Mouse (Mus musculus) NIH3T3 (cell line): Measurements from ENCODE around the gene Ywhag.

Experiments
- DNase-seq: peaks from one replicate; pipeline ENCODE4 v3.0.0-alpha.2; 2012; ENCODE audit warnings: low read depth

Ywhag gene

DNA sequence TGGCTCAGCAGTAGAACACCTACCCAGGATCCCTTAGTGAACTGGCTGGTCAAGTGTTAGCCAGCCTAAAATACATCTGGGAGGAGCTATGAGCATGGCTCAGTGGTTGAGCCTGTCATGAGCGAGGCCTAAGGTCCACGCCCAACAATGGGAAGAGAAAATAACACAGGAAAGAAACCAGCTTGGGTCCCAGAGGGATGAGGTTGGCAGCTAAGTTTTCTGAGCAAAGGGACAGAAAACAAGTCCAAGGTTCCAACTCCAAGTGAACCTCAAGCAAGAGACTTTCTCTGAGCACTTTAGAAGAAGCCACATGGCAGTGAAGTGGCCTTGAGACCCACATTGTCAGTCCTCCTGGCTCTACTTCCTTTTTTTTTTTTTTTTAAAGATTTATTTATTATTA is 17.2 kb upstream of the Ywhag start:
- DNase-seq, result peak; percentile 27

DNA sequence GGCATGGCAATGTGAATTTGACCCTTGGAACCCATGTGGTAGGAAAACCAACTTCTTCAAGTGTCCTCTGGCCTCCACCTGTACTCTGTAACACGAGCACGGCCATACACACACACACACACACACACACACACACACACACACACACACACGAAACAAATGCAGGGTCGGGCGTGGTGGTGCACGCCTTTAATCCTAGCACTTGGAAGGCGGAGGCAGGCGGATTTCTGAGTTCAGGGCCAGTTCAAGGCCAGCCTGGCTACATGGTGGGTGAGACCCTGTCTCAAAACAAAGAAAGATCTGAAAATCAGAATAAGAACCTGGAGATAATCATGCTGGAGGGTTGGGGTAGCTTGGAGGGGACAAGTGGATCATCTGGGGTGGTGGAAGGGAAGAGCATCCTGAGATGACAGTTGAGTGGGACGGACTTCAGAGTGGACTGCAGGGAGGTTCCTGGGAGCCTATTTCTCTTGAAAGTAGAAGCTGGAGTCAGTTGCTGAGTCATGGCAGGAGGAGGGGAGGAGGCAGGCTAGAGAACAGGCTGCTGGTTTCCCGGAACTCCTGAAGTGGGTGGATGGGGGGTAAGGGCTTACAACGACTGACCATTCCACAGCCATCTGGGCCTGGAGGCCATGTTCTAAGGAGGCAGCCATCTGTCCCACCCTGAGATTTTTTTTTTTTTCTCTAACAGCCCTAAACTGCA is 16.4 kb upstream of the Ywhag start:
- DNase-seq, result peak; percentile 91

DNA sequence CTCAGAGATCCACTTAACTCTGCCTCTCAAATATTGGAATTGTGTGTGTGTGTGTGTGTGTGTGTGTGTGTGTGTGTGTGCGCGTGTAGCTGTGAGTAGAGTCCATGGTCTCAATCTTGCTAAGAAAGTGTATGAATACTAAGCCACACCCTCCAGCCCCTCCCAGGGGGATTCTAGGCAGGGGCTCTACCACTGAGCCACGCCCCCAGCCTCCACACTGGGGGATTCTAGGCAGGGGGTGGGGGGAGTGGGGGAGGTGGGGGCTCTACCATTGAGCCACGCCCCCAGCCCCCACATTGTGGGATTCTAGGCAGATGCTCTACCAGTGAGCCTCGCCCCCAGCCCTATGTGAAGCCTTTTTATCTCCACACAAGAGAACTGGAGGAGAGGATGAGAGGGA is 12.2 kb upstream of the Ywhag start:
- DNase-seq, result peak; percentile 53

DNA sequence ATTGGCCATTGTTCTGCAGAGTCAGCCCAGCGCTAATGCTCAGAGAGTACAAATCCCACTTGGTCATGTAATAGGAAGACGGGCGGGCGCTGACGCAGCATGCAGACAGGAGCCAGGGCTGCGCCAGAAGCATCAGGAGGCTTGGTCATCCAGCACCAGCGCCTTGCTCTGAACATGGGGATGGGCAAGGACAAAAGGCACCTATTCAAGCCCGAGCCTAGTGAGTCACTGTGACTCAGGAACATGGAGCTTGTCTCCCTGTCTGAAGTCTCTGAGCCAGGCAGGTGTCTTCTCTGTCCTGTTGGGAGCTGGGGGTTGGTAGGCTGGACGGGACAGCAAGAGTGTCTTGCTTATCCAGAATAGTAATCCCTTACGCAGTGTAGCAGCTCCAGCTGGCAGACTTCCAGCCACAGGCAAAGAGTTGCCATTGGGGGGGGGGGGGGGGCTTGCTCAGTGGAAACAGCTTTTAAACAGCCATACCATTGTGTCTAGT is 11.5 kb upstream of the Ywhag start:
- peak; percentile 81 for DNase-seq

DNA sequence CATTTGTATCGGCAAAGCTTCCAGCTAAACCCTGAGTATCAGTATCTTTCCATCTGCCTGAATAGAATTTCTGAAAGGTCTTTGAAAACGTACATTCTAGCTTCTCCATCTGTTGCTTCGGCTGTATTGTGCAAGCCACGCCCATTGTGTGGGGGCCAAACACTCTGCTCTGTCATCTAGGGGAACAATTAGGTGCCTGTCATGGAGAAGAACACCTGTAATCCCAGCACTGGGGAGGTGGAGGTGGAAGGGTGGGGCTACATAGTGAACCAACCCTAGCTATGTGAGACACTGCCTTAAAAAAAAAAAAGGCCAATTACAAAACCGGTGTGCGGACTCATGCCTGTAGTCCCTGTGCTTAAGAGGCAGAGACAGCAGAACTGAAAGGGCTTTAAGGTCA is 8.3 kb upstream of the Ywhag start:
- DNase-seq, result no peak

DNA sequence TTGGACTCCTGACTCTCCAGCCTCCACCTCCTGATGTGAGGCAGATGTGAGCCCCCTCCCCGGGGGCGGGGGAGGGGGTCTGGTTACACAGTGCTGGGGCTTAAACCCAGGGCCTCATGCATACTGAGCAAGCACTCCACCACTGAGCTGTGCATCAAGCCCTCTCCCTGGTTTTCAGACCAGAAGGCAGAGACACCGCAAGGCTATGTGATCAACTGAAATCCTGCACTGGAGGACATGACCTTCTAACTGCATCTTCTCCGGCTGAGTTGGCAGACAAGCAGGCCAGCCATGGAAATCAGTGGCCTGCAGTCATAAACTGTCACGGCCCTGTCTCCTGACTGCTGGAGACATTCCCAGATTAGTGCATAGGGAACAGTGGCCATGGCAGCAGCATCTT is 6.2 kb upstream of the Ywhag start:
- DNase-seq, result no peak

DNA sequence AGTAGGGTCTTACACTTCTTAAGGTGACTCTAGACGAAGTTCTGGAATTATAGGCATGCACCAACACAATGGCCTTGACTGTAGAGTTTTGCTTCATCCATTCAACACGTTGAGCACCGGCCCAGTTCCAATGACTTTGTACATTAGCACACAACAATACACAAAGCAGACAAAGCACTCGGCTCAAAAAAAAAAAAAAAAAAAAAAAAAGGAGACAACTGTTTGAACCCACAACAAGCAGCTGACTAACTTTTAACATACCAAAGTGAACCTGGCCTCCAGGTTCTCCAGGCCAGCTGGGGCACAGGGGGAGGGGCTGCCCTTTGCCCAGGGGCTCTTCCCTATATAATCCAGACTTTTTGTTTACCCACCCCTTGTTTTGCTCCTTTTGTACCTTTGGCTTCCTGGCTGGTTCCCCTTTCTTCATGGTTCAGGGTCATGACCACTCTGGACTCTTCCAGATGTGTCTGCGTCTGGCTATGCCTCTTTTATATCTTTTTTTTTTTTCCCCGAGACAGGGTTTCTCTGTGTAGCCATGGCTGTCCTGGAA is 1.3 kb upstream of the Ywhag start:
- no peak for DNase-seq

DNA sequence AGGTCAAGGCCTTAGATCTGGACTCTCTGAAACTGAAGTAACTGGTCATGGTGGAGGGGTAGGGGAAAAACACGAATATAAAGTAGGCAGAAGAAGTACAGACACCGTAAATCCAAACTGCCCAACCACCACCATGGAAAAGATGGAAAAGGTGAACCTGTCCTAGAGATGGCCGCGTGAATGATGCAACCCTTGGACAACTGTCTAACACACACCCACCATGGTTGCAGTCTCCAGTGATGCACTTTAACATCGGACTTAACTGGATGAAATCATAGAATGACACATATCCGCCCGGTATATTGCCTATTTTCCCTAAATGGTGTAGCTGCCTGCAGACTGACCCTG is 734 bp upstream of the Ywhag start:
- peak; percentile 80 for DNase-seq

DNA sequence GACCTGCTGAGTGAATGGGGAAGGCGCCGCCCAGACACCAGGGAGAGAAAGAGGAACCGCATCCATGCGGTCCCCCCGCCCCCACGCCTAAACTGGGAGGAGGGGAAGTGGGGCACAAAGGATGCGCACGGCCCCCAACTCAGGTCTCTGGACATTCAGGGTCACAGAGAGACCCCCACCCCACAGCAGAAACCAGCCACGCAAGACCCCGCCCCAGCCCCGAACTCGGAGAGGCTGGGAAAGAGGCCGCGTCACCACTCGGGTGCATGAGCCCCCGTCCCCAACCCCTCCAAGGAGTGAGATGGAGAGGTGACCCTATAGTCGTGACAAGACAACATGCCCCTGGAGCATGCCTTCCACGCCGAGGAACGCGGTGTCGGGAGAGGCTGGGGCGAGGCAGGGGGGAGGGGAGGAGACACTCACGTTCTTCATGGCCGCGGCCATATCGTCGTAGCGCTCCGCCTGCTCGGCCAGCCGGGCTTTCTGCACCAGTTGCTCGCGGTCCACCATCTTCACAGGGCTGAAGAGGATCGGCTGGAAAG is 445 bp downstream of the Ywhag start:
- DNase-seq, result peak; percentile 76

DNA sequence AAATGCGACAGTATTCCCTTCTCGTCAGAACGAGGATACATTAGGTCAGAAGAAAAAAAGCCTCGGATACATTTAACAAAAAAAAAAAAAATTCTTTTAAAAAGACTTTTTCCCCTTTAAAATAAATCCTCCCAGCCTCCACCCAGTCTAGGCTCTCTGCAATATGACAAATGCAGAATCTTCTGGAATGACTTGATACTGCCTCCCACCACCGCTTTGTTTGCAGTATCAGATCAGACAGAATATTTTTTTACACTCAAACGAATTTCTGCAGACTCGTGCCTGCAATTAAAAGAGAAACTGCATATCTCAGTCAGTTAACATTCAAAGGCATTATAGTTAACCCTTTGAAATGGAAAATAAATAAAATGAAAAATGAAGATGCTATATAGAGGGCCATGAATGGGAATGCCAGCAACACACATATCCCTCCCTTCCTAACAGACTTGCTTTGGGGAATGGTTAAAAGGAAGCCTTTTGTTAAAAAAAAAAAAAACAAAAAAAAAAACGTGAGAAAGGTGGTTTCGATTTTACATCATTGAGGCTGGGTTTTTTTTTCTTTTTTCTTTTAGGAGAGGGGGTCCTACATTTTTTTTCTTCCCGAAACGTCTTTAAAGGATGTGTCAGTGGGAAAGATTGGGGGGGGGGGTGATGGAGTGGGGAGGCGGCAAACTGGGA is 1.1 kb downstream of the Ywhag start:
- no peak for DNase-seq

DNA sequence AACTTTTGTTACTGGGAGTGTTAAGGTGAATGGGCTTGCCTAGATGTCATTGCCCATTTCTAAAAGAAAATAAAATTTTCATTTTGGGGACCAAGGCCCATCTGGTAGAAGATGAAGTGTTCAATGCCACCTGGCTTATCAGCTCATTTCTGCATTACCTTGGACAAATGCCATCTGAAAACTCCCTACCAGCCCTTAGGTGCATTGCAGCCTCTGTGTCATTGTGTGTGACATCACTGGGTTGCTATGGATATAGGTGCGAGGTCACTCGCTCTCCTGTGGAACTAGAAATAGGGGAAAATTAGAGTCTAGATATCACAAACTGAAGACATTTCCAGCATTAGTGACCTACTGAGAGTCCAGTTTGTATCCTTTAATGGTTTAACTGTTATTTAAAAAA is 2.1 kb downstream of the Ywhag start:
- peak; percentile 34 for DNase-seq

DNA sequence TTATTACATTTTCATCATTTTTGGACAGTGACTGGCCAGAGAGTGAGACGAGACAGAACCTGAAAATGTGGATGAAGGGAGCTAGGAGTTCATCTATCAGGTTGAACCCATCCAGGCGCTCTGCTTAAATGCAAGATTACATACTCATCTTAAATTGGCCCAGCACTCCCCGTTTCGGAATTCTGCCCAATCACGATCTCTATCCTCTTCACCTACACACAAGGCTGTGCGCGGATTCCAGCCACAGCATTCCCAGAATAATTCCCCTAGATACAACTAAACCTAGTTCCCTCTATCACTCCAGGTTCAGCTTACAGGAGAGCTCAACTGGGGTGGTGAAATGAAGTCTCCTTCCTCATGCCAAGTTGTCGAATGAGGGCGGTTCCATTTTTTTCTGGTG is 2.9 kb downstream of the Ywhag start:
- DNase-seq, result no peak

DNA sequence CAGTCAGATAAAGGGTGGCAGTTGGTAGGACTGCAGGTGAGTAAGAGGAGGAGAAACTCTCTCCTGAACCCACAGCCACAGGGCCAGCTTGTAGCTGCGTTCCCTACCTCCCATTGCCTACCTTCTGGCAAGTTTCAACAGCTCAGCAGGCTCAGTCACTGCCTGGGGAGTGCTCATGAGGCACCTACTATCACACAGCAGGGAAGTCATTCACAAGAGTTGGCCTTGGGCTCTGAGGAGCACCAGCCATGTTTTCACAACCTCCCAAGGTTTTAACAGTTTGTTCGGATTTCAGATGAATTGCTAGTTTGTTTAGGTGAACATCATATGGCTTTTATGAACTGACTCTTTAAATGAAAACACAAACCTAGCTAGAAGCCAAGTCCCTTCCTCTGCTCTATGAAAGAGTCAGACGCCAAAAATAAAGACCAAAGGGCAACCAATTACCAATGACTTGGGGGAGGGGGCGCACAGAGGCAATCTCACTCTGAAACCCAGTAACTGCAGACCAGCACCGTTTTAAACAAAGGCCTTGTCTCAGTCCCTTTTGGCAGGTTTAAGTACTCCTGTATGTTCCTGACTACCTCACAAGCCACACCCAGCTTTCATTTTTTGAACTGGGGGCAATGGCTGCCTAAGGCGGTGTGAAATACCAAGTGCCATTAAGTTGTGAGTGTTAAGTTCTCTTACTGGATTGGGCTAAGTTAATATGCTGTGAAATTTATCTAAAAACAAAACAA is 4.6 kb downstream of the Ywhag start:
- no peak for DNase-seq

DNA sequence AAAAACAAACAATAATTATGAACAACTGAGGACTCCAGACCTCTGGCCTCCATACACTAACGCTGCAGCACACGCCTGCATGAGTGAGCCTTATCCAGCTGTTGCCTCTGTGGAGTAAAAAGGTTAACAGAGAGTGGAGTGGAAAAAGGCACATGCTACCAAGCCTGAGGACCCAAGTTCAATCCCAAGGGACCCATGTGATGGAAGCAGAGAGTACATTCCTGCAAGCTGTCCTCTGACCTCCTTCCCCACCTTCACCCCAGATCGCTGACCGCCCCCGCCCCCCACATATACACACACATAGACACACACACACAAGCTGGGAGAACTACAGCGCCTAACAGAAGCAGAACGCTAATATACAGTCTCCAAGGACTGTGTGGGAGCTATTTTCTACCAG is 10.5 kb downstream of the Ywhag start:
- DNase-seq, result no peak

DNA sequence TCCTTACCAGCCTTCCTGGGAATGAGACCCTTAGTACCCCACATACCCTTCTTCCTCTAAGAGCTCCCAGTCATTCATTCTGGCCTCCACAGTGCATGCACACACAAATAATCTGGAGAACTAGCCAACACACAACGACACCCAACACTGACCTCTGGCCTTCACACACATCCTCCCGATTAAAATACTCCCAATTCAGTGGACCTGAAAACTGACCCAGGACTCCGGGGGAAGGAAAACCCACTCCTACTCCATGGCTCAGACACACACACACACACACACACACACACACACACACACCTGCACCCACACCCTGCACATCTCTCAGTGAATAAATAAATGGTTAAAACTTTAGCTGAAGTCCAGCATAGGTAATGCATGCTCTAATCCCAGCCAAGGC is 14.5 kb downstream of the Ywhag start:
- DNase-seq, result no peak

DNA sequence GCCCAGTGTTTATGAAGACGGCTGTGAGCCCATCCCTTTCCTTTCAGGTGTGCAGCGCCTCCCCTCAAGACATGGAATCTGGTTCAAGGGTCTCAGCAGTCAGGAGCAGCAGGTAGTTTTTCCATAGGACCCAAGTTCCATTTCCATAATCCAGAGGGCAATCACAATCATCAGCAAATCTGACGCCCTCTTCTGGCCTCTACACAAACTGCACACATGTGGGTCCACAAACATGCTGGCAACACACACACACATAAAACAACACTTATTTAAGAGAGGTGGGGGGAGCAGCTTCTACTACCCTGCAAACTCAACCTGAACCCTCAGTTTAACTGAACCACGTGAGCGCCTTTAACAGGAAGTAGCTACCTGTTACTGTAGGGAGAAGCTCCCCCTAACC is 15.8 kb downstream of the Ywhag start:
- no peak for DNase-seq

DNA sequence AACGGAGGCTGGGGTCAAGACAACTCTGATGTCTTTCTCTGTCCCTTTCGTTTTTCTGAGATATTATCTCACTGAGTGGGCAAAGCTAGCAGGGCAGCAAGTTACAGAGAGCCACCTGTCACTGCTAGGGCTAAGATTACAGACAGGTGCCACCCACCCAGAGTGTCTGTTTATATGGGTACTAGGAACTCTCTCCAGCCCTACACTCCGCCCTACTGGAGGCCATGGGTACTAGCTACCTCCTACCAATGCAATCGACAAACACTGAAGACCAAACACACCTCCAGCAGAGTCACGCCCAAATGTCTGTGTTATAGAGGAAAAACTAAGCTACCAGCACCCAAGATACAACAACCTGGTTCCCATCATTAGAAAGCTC is 16.4 kb downstream of the Ywhag start:
- DNase-seq, result no peak

DNA sequence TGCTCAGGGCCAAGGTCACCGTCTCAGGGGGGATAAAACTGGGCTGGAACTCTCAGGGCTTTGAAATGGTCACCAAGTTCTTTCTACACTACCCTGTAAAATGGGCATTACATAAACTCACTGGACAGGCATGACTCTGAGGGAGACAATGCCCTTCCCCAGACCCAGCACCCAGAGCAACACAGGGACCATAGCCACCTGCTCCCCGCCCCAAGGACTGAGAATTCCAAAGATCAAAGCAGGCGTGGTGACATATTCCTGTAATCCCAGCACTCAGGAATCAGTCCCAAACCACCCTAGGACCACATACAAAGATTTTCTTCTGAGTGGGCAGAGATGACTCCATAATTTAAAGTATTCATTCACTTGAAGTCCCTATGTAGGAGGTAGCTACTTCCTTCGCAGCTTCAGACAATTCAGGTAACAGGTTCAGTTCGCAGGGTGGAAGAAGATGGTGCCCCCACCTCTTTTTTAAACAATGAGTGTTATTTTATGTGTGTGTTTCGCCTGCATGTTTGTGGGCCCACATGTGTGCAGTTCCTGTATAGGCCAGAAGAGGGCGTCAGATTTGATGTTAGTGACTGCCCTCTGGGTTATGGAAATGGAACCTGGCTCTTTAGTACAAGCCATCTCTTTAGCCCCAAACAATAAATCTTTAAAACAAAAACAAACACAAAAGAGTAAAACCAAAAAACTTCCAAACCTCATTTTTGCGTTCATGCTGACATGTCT is 16.9 kb downstream of the Ywhag start:
- DNase-seq, result no peak

DNA sequence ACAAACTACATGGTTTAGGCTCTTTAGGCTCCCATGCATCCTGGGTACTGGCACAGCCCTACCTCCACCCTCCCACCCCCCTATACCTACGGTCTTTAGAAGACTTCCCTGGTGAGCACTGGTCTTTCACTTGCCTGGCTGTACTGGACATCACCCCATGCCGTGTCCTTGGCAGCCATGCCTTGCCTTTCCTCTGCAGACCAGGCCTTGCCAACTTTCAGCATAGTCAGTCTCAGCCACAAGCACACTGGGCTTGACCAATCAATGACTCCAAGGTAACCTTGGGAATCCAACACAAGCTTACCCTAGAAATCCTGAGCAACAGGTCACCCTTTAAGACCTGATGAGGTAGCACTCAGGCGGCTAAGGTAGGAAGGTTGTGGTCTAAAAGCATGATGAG is 17.8 kb downstream of the Ywhag start:
- DNase-seq, result no peak

DNA sequence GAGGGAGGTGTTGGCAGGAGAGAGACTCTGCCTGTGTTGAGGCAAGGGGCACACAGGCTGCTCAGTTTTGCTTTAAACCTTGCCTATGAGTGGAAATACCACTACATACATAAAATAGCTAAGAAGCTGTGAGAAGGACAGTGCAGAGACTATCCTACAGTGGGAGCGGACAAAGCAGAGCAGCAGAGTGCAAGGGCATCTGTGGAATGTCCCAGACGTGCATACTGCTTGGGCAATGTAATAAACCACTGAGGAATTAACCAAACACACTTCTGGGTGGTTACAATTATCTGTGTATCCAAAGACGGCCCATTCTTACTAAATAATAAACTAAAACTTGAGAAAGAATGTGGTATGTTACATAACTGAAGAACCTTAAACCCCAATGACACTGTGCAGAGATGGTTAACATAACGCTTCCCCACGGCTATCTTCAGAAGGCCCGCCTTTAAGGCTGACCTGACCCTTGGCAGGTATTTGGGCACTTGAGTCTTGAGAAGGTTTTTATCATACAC is 18.3 kb downstream of the Ywhag start:
- no peak for DNase-seq

DNA sequence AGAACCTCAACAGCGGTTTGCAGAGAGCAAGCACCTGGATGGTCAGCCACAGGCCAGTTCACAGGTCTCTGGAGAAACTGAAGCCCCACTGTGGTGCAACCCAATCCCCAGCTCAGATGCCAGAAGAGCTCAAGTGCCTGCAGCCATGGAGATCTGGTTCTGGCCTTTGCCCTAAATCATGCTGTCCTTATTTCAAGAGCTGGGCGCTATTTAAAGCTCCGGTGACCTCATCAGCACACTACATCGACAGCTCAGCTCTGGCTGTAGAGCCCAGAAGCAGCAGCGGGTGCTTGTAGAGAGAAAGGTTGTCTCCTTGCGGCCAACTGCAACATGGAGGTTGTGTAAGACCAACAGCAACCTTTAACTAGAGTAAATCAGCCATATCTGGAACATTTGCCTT is 20.3 kb downstream of the Ywhag start:
- DNase-seq, result peak; percentile 68

DNA sequence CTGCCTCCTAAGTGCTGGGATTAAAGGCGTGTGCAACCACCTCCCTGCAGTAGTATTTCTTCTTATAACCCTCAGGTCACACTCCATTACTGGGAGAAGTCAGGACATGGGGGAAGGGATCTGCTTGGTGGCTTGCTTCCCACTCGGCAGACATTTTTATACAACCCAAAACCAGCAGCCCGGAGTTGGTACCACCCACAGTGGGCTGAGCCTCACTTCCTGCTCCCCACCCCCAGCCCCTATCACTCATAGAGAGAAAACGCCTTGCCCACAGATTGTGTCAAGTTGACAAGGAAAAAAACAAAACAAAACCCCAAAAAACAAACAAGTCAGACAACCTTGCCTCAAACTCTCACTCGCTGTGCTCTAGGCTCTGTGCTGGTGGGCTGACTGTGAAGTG is 21.2 kb downstream of the Ywhag start:
- no peak for DNase-seq
